Mouse (Mus musculus) neural tube, embryonic 13.5 days (tissue): Measurements from ENCODE around the gene Ankrd13d. TPM values are rescaled to one million over a fixed set of nuclear protein-coding genes. Genes with fewer than 3 reads are reported as not detected.
"Not testable (repeated sequence)": the region's sequence is repeated elsewhere in the genome, so short reads cannot be mapped to it uniquely, and the experiment has no call there.

Source experiments
- ATAC-seq: fragments of 200-750 bp; cut with Nextera tagmentation; 2 replicates; pipeline ENCODE4 v1.8.0; 2017; ENCODE audit warnings: low read depth, mild to moderate bottlenecking, moderate TSS enrichment, moderate library complexity
- H3K27ac ChIP-seq: fragments of 300-500 bp; sonication (generic); replicated peaks from 2 replicates; pipeline ENCODE4 v1.5.1; 2015; ENCODE audit warnings: moderate library complexity, mild to moderate bottlenecking, inconsistent platforms
- H3K27me3 ChIP-seq: fragments of 300-500 bp; sonication (generic); 2 replicates; pipeline ENCODE4 v1.6.1; 2015; ENCODE audit warnings: mild to moderate bottlenecking, inconsistent platforms
- H3K36me3 ChIP-seq: fragments of 300-500 bp; sonication (generic); 2 replicates; pipeline ENCODE4 v1.6.1; 2015; ENCODE audit warnings: mild to moderate bottlenecking, inconsistent platforms
- H3K4me1 ChIP-seq: fragments of 300-500 bp; sonication (generic); replicated peaks from 2 replicates; pipeline ENCODE4 v1.6.1; 2015; ENCODE audit warnings: inconsistent platforms
- H3K4me2 ChIP-seq: fragments of 300-500 bp; sonication (generic); 2 replicates; pipeline ENCODE4 v1.6.1; 2015; ENCODE audit warnings: inconsistent platforms, mild to moderate bottlenecking, moderate library complexity
- H3K4me3 ChIP-seq: fragments of 300-500 bp; sonication (generic); 2 replicates; pipeline ENCODE4 v1.5.1; 2015; ENCODE audit warnings: mild to moderate bottlenecking, inconsistent platforms
- H3K9ac ChIP-seq: fragments of 300-500 bp; sonication (generic); 2 replicates; pipeline ENCODE4 v1.6.1; 2015; ENCODE audit warnings: moderate library complexity, mild to moderate bottlenecking, inconsistent platforms
- H3K9me3 ChIP-seq: fragments of 300-500 bp; sonication (generic); 2 replicates; pipeline ENCODE4 v1.6.1; 2016; ENCODE audit warnings: inconsistent platforms
- WGBS: fragments of 180-500 bp; shearing (Covaris S2); methylation state at CpG from one replicate; pipeline ENCODE4 v1.1.7; 2015; 5-methylcytosine and 5-hydroxymethylcytosine counted together
- polyA plus RNA-seq: library from polyadenylated mRNA; unstranded; fragments of >200 nt; fragmentation: Nextera tagmentation; extraction: Ambion mirVana; gene quantifications from 2 replicates; pipeline ENCODE4 v1.2.1, GENCODE M21; 2015

Ankrd13d gene
- polyA plus RNA-seq, 1 experiment from 2014 or later = 33.1 TPM

DNA sequence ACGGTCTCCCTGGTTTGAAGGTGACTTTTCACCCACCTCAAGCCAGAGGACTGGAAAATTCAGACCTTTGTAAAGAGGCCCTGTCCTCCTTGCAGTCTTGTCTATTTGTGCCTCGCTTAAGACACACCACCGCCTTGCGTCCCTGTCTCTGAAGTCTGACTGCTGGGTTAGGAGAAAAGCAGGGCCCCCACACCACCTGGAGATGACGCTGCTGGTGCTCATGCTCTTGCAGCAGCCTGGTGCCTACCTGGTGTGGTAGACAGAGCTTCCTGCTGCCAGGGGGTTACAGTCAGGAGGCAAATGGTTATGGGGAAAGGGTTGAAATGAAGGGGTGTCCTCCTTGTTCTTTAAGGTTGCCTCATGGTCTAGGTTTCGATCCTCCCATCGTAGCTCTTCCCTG lies 28.7 kb downstream of the Ankrd13d start:
- WGBS = 87% methylated on average over 7 of the region's 7 CpGs
- Histone ChIP-seq H3K4me1 (peaks cover 14% of the 10 kb centered on the region), H3K27ac (no peak overlapping the region), H3K9me3 (no peaks in the 10 kb centered on the region), H3K36me3 (no peaks in the 10 kb centered on the region), H3K4me2 (no peak overlapping the region), H3K4me3 (no peak overlapping the region), H3K9ac (no peak overlapping the region), H3K27me3 (no peaks in the 10 kb centered on the region)
- ATAC-seq = no peak

DNA sequence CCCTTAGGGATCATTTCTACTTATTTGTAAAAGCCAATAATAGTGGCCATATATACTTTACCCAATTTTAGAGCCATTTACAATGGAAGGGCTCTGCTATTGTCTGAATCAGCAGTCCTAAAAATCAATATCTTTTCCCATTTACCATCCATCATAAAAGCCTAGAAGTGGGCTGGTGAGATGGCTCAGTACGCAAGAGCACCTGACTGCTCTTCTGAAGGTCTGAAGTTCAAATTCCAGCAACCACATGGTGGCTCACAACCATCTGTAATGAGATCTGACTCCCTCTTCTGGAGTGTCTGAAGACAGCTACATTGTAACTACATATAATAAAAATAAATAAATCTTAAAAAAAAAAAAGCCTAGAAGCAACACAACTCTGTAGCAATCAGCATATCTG lies 34.3 kb downstream of the Ankrd13d start:
- H3K4me1 ChIP-seq, H3K36me3 ChIP-seq, H3K4me2 ChIP-seq, ATAC-seq, H3K4me3 ChIP-seq, H3K27ac ChIP-seq, H3K9me3 ChIP-seq, H3K27me3 ChIP-seq, H3K9ac ChIP-seq: not testable (repeated sequence)
- 62% methylated on average over 1 of the region's 1 CpGs for WGBS

DNA sequence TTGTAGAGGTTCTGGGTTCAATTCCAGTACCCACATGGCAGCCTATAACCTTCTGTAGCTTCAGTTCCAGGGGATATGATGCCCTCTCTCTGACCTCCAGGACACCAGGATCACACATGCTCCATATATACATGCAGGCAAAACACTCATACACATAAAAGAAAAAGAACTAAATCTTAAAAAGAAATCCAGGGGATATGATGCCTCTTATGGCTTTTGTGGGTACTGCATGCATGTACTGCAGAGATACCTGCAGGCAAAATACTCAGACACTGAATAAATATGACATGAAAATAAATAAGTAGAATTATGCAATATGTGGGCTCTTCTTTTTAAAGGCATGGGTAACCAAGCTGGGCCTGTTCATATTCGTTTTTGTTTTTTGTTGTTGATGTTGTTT lies 35.9 kb downstream of the Ankrd13d start:
- Histone ChIP-seq H3K4me3 (no peak overlapping the region), H3K4me1 (no peaks in the 10 kb centered on the region), H3K36me3 (no peaks in the 10 kb centered on the region), H3K9me3 (no peaks in the 10 kb centered on the region), H3K4me2 (no peak overlapping the region), H3K27ac (no peak overlapping the region), H3K27me3 (no peaks in the 10 kb centered on the region), H3K9ac (no peak overlapping the region)
- 48% methylated on average over 1 of the region's 1 CpGs for WGBS
- no peak for ATAC-seq

DNA sequence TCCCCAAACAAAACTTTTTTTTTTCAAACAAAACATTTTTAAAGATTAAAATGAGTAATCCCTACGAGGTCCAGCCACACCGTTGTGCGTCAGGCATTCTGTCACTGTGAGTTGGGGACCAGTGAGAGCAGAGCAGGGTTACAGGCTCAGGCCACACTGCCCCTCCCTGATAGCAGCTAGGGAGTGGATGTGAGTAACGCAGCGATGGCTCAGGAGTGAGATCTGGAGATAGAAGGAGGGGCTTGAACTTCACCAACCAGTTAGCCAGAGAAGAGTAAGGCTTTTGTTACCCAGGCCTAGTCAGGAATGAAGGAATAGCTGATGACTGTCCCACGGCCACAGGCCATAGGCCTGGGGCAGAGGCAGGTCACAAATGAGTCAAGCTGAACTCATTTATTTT lies 38.2 kb downstream of the Ankrd13d start:
- Histone ChIP-seq H3K4me1 (no peaks in the 10 kb centered on the region), H3K27ac (no peak overlapping the region), H3K36me3 (no peaks in the 10 kb centered on the region), H3K9me3 (no peaks in the 10 kb centered on the region), H3K27me3 (no peaks in the 10 kb centered on the region), H3K9ac (no peak overlapping the region), H3K4me3 (no peak overlapping the region), H3K4me2 (no peak overlapping the region)
- ATAC-seq = no peak
- 80% methylated on average over 6 of the region's 6 CpGs for WGBS

DNA sequence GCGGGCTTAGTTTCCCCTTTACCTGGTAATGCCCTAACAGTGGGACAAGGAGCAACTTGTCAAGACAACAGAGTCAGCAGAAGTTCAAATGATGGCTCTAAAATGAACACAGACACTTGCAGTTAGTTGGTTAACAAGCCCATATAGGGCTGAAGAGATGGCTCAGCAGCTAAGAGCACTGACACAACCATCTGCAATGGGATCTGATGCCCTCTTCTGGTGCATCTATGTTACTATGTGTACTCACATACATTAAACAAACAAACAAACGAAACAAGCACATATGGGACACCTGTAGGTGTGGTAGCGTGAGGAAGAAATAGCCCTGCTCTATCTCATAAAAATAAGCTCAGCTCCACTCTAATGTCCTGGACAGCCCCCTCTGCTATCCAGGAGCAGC lies 40.5 kb downstream of the Ankrd13d start:
- WGBS = 54% methylated on average over 3 of the region's 3 CpGs
- Histone ChIP-seq H3K4me2 (no peak overlapping the region), H3K9me3 (no peaks in the 10 kb centered on the region), H3K36me3 (no peaks in the 10 kb centered on the region), H3K27me3 (no peaks in the 10 kb centered on the region), H3K4me3 (no peak overlapping the region), H3K27ac (no peak overlapping the region), H3K4me1 (no peaks in the 10 kb centered on the region), H3K9ac (no peak overlapping the region)
- no peak for ATAC-seq

DNA sequence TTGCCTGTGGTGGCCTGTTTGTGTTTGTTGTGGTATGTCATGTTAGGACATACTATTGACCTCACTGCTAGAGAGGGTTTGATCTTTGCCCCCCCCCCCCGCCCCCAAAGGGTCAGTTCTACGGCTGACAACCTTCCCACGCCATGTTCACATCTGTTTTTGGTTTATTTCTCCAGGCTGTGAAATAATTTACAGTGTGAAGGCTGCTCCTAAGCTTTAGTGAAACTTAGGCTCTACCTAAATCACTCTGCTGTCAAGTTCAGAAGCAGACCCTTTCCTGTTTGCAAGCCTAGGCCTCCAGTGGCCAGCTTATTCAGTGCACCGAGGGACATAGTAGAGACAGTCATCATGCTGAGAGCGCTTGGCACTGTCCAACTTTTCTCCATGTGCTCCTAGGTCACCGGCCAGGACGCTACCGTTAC lies 42.7 kb downstream of the Ankrd13d start:
- 67% methylated on average over 8 of the region's 8 CpGs for WGBS
- no peak overlapping the region for H3K27ac ChIP-seq
- no peaks in the 10 kb centered on the region for H3K27me3 ChIP-seq
- no peak overlapping the region for H3K4me3 ChIP-seq
- H3K4me1 ChIP-seq = no peaks in the 10 kb centered on the region
- no peak overlapping the region for H3K4me2 ChIP-seq
- H3K36me3 ChIP-seq = no peaks in the 10 kb centered on the region
- no peak overlapping the region for H3K9ac ChIP-seq
- ATAC-seq = no peak
- H3K9me3 ChIP-seq = no peaks in the 10 kb centered on the region

DNA sequence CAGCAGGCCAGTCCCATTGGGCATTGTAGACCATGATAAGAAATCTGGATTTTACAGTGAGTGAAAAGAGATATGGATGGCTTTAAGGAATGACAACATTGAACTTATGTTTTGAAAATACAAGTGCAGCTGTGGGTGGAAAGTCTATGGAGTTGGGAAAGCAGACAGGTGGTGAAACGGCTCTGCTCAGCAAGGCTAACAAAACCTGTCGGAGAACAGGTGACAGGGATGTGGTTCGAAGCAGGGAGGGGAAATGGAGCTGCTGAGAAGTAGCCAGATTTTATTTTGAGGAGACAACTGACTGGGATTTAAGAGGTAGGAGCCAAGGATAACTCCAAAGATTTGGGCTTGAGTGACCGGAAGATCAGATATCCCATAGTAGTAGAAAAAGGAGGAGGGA lies 48.4 kb downstream of the Ankrd13d start:
- H3K4me3 ChIP-seq = no peak overlapping the region
- WGBS = 73% methylated on average over 4 of the region's 4 CpGs
- no peak overlapping the region for H3K9ac ChIP-seq
- peaks cover 9% of the 10 kb centered on the region for H3K27me3 ChIP-seq
- no peaks in the 10 kb centered on the region for H3K9me3 ChIP-seq
- no peaks in the 10 kb centered on the region for H3K36me3 ChIP-seq
- peaks cover 13% of the 10 kb centered on the region for H3K4me1 ChIP-seq
- ATAC-seq = no peak
- no peak overlapping the region for H3K4me2 ChIP-seq
- no peak overlapping the region for H3K27ac ChIP-seq

DNA sequence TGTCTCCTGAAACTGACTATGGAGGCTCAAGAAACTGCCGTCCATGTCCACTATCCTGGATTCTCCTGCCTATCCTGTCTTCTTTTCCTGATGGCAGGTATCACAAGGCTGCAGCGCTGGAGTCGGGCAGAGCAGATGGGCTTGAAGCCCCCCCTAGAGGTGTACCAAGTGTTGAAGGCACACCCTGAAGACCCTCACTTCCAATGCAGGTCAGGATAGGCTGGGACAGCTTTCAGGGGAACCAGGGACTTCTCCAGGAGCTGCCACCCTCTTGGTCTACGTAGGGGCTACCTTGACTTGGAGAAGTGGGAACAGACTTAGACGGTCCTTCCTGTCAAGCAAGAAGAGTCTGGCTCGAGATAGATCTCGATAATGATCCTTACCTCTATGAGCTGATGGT lies 50.3 kb downstream of the Ankrd13d start:
- WGBS = 83% methylated on average over 7 of the region's 7 CpGs
- Histone ChIP-seq H3K4me1 (peaks cover 13% of the 10 kb centered on the region), H3K9me3 (no peaks in the 10 kb centered on the region), H3K27ac (no peak overlapping the region), H3K4me2 (peak overlapping the region; percentile 78), H3K27me3 (peaks cover 26% of the 10 kb centered on the region), H3K9ac (peak overlapping the region; percentile 82), H3K4me3 (peak overlapping the region; percentile 55; the same call in 1 of the 2 replicates), H3K36me3 (no peaks in the 10 kb centered on the region)
- ATAC-seq = no peak

DNA sequence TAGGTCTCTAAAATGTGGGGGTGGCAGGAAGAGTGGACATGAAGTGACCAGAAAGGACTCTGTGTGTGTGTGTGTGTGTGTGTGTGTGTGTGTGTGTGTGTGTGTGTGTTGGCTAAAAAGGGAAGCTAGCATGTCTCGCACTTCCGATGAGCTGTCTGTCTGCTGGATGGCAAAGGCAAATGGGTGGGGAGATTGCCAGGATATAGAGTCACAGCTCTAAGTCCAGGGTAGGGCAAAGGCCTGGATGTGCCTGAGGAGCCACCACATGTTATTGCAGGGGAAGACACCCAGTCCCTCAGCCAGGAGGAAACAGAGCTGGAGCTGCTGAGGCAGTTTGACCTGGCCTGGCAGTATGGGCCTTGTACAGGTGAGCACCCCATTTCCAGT lies 50.8 kb downstream of the Ankrd13d start:
- H3K36me3 ChIP-seq = no peaks in the 10 kb centered on the region
- peak overlapping the region; percentile 82 for H3K9ac ChIP-seq
- peak overlapping the region; percentile 55 for H3K4me3 ChIP-seq
- ATAC-seq = no peak
- H3K27ac ChIP-seq = peak overlapping the region; percentile 82
- H3K4me1 ChIP-seq = peaks cover 13% of the 10 kb centered on the region
- H3K27me3 ChIP-seq = peaks cover 31% of the 10 kb centered on the region
- H3K4me2 ChIP-seq = peak overlapping the region; percentile 78
- WGBS = 68% methylated on average over 2 of the region's 2 CpGs
- H3K9me3 ChIP-seq = no peaks in the 10 kb centered on the region

DNA sequence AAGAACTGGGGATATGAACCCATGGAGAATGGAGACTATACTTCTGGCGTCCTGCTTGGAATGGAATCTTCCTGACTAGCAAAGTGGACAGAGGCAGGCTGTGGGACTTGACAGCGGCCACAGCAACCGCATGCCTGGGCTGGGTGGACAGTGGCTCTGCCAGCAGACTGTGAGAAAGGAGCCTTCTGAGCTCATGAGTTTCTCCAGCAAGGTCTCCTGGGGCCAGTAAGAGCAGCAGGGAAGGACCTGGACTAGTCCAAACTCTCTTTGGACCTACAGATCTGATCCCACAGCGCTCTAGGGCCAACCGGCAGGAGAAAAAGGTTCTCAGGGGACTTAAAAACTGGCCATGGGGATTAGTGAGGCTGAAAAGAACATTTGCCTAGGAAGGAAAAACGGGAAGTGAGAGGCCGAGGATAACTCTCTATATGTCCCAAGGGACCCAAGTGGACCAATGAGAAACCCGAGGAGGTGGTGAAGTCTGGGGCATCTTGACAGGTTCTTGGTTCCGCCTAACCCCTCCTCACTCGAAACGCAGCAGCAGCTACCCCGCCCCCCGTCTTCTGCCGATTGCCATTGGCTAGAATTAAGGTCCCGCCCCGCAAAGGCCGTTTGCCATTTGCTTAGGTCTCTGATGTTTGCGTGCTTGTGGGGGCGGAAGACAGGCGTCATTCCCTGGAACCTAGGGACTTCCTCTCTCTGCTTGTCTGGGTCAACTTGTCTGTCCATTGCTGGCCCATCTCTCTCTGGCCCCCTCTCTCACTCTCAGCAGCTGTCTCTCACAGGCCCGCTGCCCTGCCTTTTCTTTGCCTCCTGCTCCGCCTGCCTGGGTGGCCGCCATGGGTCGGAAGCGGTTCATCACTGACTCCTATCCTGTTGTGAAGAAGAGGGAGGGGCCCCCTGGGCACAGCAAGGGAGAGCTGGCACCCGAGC lies 51.4 kb downstream of the Ankrd13d start, which contains the start of gene Pold4:
Gene Pold4 (plus strand): TSS at position 647 of the 933 bp plus-strand sequence.
- H3K4me1 ChIP-seq = peaks cover 13% of the 10 kb centered on the region
- H3K9me3 ChIP-seq = no peaks in the 10 kb centered on the region
- WGBS = 11% methylated on average over 26 of the region's 26 CpGs
- peak within 1 kb of the TSS; percentile 82 for H3K27ac ChIP-seq
- peak within 1 kb of the TSS; percentile 82 for H3K9ac ChIP-seq
- peak; percentile 89 for ATAC-seq
- H3K4me3 ChIP-seq = peak within 1 kb of the TSS; percentile 55
- peaks cover 32% of the 10 kb centered on the region for H3K27me3 ChIP-seq
- H3K4me2 ChIP-seq = peak within 1 kb of the TSS; percentile 78
- no peaks in the 10 kb centered on the region for H3K36me3 ChIP-seq

DNA sequence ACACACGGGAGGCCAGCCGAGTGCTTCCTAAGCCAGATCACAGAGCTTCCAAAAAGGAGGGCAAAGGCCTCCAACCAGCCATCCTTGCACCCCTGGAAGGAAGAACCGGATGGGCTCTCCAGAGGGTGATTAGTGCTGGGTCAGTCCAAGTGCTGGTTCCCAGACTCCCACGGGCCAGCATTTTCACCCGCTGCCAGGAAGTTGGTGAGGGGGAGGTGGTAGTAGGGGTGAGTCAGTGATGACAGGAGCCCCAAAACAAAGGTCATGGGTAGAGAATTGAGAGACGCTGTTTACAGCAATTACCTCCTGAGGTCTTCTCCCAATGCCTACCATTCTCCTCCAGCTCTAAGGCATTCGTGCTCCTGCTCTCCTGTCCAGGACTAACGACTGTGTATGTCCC lies 52.5 kb downstream of the Ankrd13d start:
- H3K27ac ChIP-seq = no peak overlapping the region
- H3K4me1 ChIP-seq = peaks cover 13% of the 10 kb centered on the region
- 75% methylated on average over 8 of the region's 8 CpGs for WGBS
- no peak for ATAC-seq
- no peaks in the 10 kb centered on the region for H3K36me3 ChIP-seq
- H3K9ac ChIP-seq = peak overlapping the region; percentile 17; the same call in 1 of the 2 replicates
- H3K4me2 ChIP-seq = no peak overlapping the region
- H3K27me3 ChIP-seq = peaks cover 36% of the 10 kb centered on the region
- no peaks in the 10 kb centered on the region for H3K9me3 ChIP-seq
- no peak overlapping the region for H3K4me3 ChIP-seq

DNA sequence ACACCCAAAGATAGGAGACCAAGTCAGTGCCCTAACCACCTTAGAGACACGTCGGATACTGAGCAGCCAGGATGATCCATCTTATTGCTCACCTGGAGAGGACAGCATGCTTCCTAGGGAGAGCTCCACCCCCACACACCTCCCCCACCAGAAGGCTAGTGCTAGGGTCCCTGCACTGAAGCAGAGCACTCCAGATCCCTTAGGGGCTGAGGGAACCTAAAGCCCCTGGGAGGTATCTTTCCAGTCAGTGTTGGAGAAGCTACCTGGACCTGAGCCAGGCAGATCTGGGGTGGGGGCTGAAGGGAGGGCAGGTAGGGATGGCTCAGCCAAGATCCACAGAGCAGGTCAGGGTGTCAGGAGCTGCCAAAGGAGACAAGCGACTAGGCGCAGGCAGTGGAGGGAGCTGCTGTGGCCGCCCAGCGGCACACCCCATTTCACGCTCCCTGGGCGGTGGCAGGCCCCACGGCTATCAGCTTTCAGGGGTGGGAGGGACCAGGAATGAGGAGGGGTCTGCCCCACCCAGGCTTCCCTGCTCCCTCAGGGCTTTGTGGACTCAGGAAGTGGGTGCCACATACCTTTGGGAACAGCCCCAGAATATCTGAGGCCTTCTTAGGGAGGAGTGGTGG lies 53.4 kb downstream of the Ankrd13d start:
- H3K4me2 ChIP-seq = no peak overlapping the region
- no peaks in the 10 kb centered on the region for H3K9me3 ChIP-seq
- H3K27ac ChIP-seq = no peak overlapping the region
- 42% methylated on average over 9 of the region's 9 CpGs for WGBS
- H3K9ac ChIP-seq = 0 out of 2 replicates have a peak overlapping the region, but pooled peaks have one; percentile 28
- H3K36me3 ChIP-seq = no peaks in the 10 kb centered on the region
- no peak overlapping the region for H3K4me3 ChIP-seq
- H3K4me1 ChIP-seq = peaks cover 13% of the 10 kb centered on the region
- peaks cover 36% of the 10 kb centered on the region for H3K27me3 ChIP-seq
- ATAC-seq = no peak
